Mouse (Mus musculus) neural tube, embryonic 13.5 days (tissue): Measurements from ENCODE around the gene Wdr5. TPM values are rescaled to one million over a fixed set of nuclear protein-coding genes. Genes with fewer than 3 reads are reported as not detected.
A peak's percentile ranks its signal among the peaks of the same experiment; 100 is the strongest.
"Not testable (repeated sequence)": the region's sequence is repeated elsewhere in the genome, so short reads cannot be mapped to it uniquely, and the experiment has no call there.

ENCODE experiments used
- ATAC-seq: fragments of 200-750 bp; cut with Nextera tagmentation; 2 replicates; pipeline ENCODE4 v1.8.0; 2017; ENCODE audit warnings: low read depth, mild to moderate bottlenecking, moderate TSS enrichment, moderate library complexity
- H3K27ac ChIP-seq: fragments of 300-500 bp; sonication (generic); replicated peaks from 2 replicates; pipeline ENCODE4 v1.5.1; 2015; ENCODE audit warnings: moderate library complexity, mild to moderate bottlenecking, inconsistent platforms
- H3K27me3 ChIP-seq: fragments of 300-500 bp; sonication (generic); 2 replicates; pipeline ENCODE4 v1.6.1; 2015; ENCODE audit warnings: mild to moderate bottlenecking, inconsistent platforms
- H3K36me3 ChIP-seq: fragments of 300-500 bp; sonication (generic); 2 replicates; pipeline ENCODE4 v1.6.1; 2015; ENCODE audit warnings: mild to moderate bottlenecking, inconsistent platforms
- H3K4me1 ChIP-seq: fragments of 300-500 bp; sonication (generic); replicated peaks from 2 replicates; pipeline ENCODE4 v1.6.1; 2015; ENCODE audit warnings: inconsistent platforms
- H3K4me2 ChIP-seq: fragments of 300-500 bp; sonication (generic); 2 replicates; pipeline ENCODE4 v1.6.1; 2015; ENCODE audit warnings: inconsistent platforms, mild to moderate bottlenecking, moderate library complexity
- H3K4me3 ChIP-seq: fragments of 300-500 bp; sonication (generic); 2 replicates; pipeline ENCODE4 v1.5.1; 2015; ENCODE audit warnings: mild to moderate bottlenecking, inconsistent platforms
- H3K9ac ChIP-seq: fragments of 300-500 bp; sonication (generic); 2 replicates; pipeline ENCODE4 v1.6.1; 2015; ENCODE audit warnings: moderate library complexity, mild to moderate bottlenecking, inconsistent platforms
- H3K9me3 ChIP-seq: fragments of 300-500 bp; sonication (generic); 2 replicates; pipeline ENCODE4 v1.6.1; 2016; ENCODE audit warnings: inconsistent platforms
- WGBS: fragments of 180-500 bp; shearing (Covaris S2); methylation state at CpG from one replicate; pipeline ENCODE4 v1.1.7; 2015; 5-methylcytosine and 5-hydroxymethylcytosine counted together
- polyA plus RNA-seq: library from polyadenylated mRNA; unstranded; fragments of >200 nt; fragmentation: Nextera tagmentation; extraction: Ambion mirVana; gene quantifications from 2 replicates; pipeline ENCODE4 v1.2.1, GENCODE M21; 2015

Wdr5 gene
- polyA plus RNA-seq, 1 experiment from 2014 or later = 36.6 TPM

- Histone ChIP-seq H3K4me2 (no peak within 1 kb of the TSS), H3K27me3 (no peaks in the 10 kb centered on the region), H3K4me3 (no peak within 1 kb of the TSS), H3K36me3 (no peaks in the 10 kb centered on the region), H3K27ac (no peak within 1 kb of the TSS), H3K4me1 (no peaks in the 10 kb centered on the region; the same call in 1 of the 2 replicates), H3K9ac (no peak within 1 kb of the TSS), H3K9me3 (0 out of 2 replicates have a peak, but pooled peaks cover 4% of the 10 kb centered on the region)
- 63% methylated on average over 4 of the region's 4 CpGs for WGBS
- ATAC-seq = no peak
Measured at GRCm38 (mm10) chr2:27507562-27507961, 7.4 kb upstream of the Wdr5 start, which contains the start of gene Brd3. Gene Brd3, minus strand, starts transcription at chr2:27507662.

GRCm38 (mm10) chr2:27510706-27511105 lies 4.3 kb upstream of the Wdr5 start:
- Histone ChIP-seq H3K9ac (no peak overlapping the region), H3K4me2 (no peak overlapping the region), H3K27me3 (no peaks in the 10 kb centered on the region), H3K4me3 (no peak overlapping the region), H3K36me3 (no peaks in the 10 kb centered on the region), H3K9me3 (0 out of 2 replicates have a peak, but pooled peaks cover 4% of the 10 kb centered on the region), H3K27ac (no peak overlapping the region), H3K4me1 (peaks cover 13% of the 10 kb centered on the region)
- WGBS = 96% methylated on average over 7 of the region's 7 CpGs
- no peak for ATAC-seq

- Histone ChIP-seq H3K9ac (no peak overlapping the region), H3K4me3 (no peak overlapping the region), H3K27me3 (no peaks in the 10 kb centered on the region), H3K4me2 (no peak overlapping the region), H3K9me3 (0 out of 2 replicates have a peak, but pooled peaks cover 4% of the 10 kb centered on the region), H3K4me1 (peaks cover 31% of the 10 kb centered on the region), H3K36me3 (no peaks in the 10 kb centered on the region), H3K27ac (no peak overlapping the region)
- 91% methylated on average over 3 of the region's 3 CpGs for WGBS
- no peak for ATAC-seq
Measured at GRCm38 (mm10) chr2:27512909-27513308, 2.0 kb upstream of the Wdr5 start.

- 0 out of 2 replicates have a peak, but pooled peaks cover 4% of the 10 kb centered on the region for H3K9me3 ChIP-seq
- ATAC-seq = no peak
- H3K4me2 ChIP-seq = peak overlapping the region; percentile 99
- peaks cover 31% of the 10 kb centered on the region for H3K4me1 ChIP-seq
- 72% methylated on average over 5 of the region's 5 CpGs for WGBS
- H3K4me3 ChIP-seq = peak overlapping the region; percentile 89
- H3K27me3 ChIP-seq = no peaks in the 10 kb centered on the region
- peak overlapping the region; percentile 90 for H3K9ac ChIP-seq
- peak overlapping the region; percentile 84 for H3K27ac ChIP-seq
- H3K36me3 ChIP-seq = peaks cover 4% of the 10 kb centered on the region
Measured at GRCm38 (mm10) chr2:27513861-27514260, 1.1 kb upstream of the Wdr5 start.

- Histone ChIP-seq H3K9me3 (0 out of 2 replicates have a peak, but pooled peaks cover 4% of the 10 kb centered on the region), H3K27ac (peak overlapping the region; percentile 84), H3K27me3 (no peaks in the 10 kb centered on the region), H3K4me3 (peak overlapping the region; percentile 89), H3K4me1 (peaks cover 31% of the 10 kb centered on the region), H3K9ac (peak overlapping the region; percentile 90), H3K4me2 (peak overlapping the region; percentile 99), H3K36me3 (peaks cover 21% of the 10 kb centered on the region)
- under 1% methylated on average over 40 of the region's 40 CpGs for WGBS
- ATAC-seq = peak; percentile 60
Measured at GRCm38 (mm10) chr2:27515341-27516166, 597 bp downstream of the Wdr5 start.

- H3K4me1 ChIP-seq = peaks cover 31% of the 10 kb centered on the region
- peak overlapping the region; percentile 90 for H3K9ac ChIP-seq
- peak overlapping the region; percentile 99 for H3K4me2 ChIP-seq
- no peak for ATAC-seq
- H3K4me3 ChIP-seq = peak overlapping the region; percentile 89
- H3K27ac ChIP-seq = no peak overlapping the region
- WGBS = 12% methylated on average over 1 of the region's 1 CpGs
- H3K9me3 ChIP-seq = 0 out of 2 replicates have a peak, but pooled peaks cover 4% of the 10 kb centered on the region
- no peaks in the 10 kb centered on the region for H3K27me3 ChIP-seq
- peaks cover 29% of the 10 kb centered on the region for H3K36me3 ChIP-seq
Measured at GRCm38 (mm10) chr2:27516289-27516688, 1.3 kb downstream of the Wdr5 start.

- Histone ChIP-seq H3K36me3 (peaks cover 46% of the 10 kb centered on the region), H3K4me1 (peaks cover 31% of the 10 kb centered on the region), H3K4me3 (no peak overlapping the region), H3K9ac (no peak overlapping the region), H3K27me3 (no peaks in the 10 kb centered on the region), H3K4me2 (no peak overlapping the region), H3K9me3 (no peaks in the 10 kb centered on the region), H3K27ac (no peak overlapping the region)
- 92% methylated on average over 3 of the region's 3 CpGs for WGBS
- ATAC-seq = no peak
Measured at GRCm38 (mm10) chr2:27518283-27518682, 3.3 kb downstream of the Wdr5 start.

GRCm38 (mm10) chr2:27538455-27539330 lies 23.7 kb downstream of the Wdr5 start:
- not testable (repeated sequence) for H3K27me3 ChIP-seq, ATAC-seq, H3K9me3 ChIP-seq
- H3K9ac ChIP-seq = peak overlapping the region; percentile 31; the same call in 1 of the 2 replicates
- H3K4me2 ChIP-seq = peak overlapping the region; percentile 83
- peak overlapping the region; percentile 47 for H3K4me3 ChIP-seq
- 71% methylated on average over 5 of the region's 5 CpGs for WGBS
- peaks cover 23% of the 10 kb centered on the region for H3K4me1 ChIP-seq
- H3K27ac ChIP-seq = peak overlapping the region; percentile 87
- peaks cover 29% of the 10 kb centered on the region for H3K36me3 ChIP-seq

- Histone ChIP-seq H3K9me3 (no peaks in the 10 kb centered on the region), H3K9ac (peak overlapping the region; percentile 31; the same call in 1 of the 2 replicates), H3K27ac (peak overlapping the region; percentile 87), H3K27me3 (no peaks in the 10 kb centered on the region), H3K4me3 (peak overlapping the region; percentile 47), H3K4me2 (peak overlapping the region; percentile 83), H3K4me1 (peaks cover 23% of the 10 kb centered on the region), H3K36me3 (peaks cover 22% of the 10 kb centered on the region)
- ATAC-seq = no peak
- WGBS = 22% methylated on average over 5 of the region's 5 CpGs
Measured at GRCm38 (mm10) chr2:27539336-27539735, 24.4 kb downstream of the Wdr5 start.

- ATAC-seq = peak; percentile 98
- Histone ChIP-seq H3K4me2 (peak overlapping the region; percentile 83), H3K9me3 (no peaks in the 10 kb centered on the region), H3K36me3 (peaks cover 16% of the 10 kb centered on the region), H3K4me3 (peak overlapping the region; percentile 47), H3K27ac (peak overlapping the region; percentile 87), H3K27me3 (no peaks in the 10 kb centered on the region), H3K4me1 (peaks cover 23% of the 10 kb centered on the region), H3K9ac (peak overlapping the region; percentile 74)
- WGBS = under 1% methylated on average over 46 of the region's 46 CpGs
Measured at GRCm38 (mm10) chr2:27539772-27540514, 25.0 kb downstream of the Wdr5 start.

- H3K9me3 ChIP-seq = no peaks in the 10 kb centered on the region
- peaks cover 11% of the 10 kb centered on the region for H3K36me3 ChIP-seq
- peak overlapping the region; percentile 47 for H3K4me3 ChIP-seq
- no peaks in the 10 kb centered on the region for H3K27me3 ChIP-seq
- peak overlapping the region; percentile 87 for H3K27ac ChIP-seq
- 29% methylated on average over 10 of the region's 10 CpGs for WGBS
- H3K4me1 ChIP-seq = peaks cover 23% of the 10 kb centered on the region
- H3K9ac ChIP-seq = peak overlapping the region; percentile 74
- H3K4me2 ChIP-seq = peak overlapping the region; percentile 83
- 0 out of 2 replicates have a peak, but pooled peaks have one; percentile 0 for ATAC-seq
Measured at GRCm38 (mm10) chr2:27540515-27540836, 25.5 kb downstream of the Wdr5 start.
